In genomic region chr13:51846301-51846867, GRCm38 (mm10) we compare ENCODE assay signal across 8 mouse cellular contexts. TPM values are rescaled to one million over a fixed set of nuclear protein-coding genes. Genes with fewer than 3 reads are reported as not detected.
DNase-seq lines count a peak whose midpoint lies in the region; ATAC-seq lines count a peak whose summit lies in the region.

Gadd45g (plus strand) TSS chr13:51846678.

- DNase-seq in ZHBTc4 (ENCODE audit: low read depth, low spot score): peak; percentile 98
- peak; percentile 92 for DNase-seq in gastrocnemius, adult 8-10 months (ENCODE audit: low spot score in 2 of 2)
- DNase-seq in induced T-regulatory cell, adult 2 months (ENCODE audit: low read depth): peak; percentile 97
- DNase-seq in left cerebral cortex, adult 9 months (ENCODE audit: low spot score in 2 of 2): peak; percentile 91 to 94
- DNase-seq in right cerebral cortex, postnatal 14 days: peak; percentile 97
- DNase-seq in urinary bladder, postnatal 36 days (ENCODE audit: low spot score in 2 of 2): peak; percentile 91 to 95

- ATAC-seq in common myeloid progenitor, adult 5-6 weeks (replicated peaks; ENCODE audit: low read depth, poor library complexity, severe bottlenecking): peak; percentile 41
- ATAC-seq in megakaryocyte progenitor cell, adult 5-6 weeks (replicated peaks; ENCODE audit: poor library complexity): peak; percentile 51

RNA-seq across cellular contexts. Expression of gene Gadd45g, which starts in this region (rescaled TPM):
- 4.5 and 10.1 TPM in 2 replicates for total RNA-seq in common myeloid progenitor, adult 5-6 weeks (2017)
- total RNA-seq in gastrocnemius, adult 8-10 months (2022): 10 to 100 TPM; 18.1 to 74.5 (median 34.4) TPM
- 1.8 and 2.6 TPM in 2 replicates for total RNA-seq in megakaryocyte progenitor cell, adult 5-6 weeks (2015)
- total RNA-seq in megakaryocyte progenitor cell, adult 5-6 weeks (2017): 2.5 and 2.6 TPM in 2 replicates

Comparison
In these comparisons a context has a peak if more than half of its experiments do, and no peak if none do; other contexts are left out.
1. Peak in every context shown above with its lines: DNase-seq and ATAC-seq.